Mouse (Mus musculus) cerebellum, adult 2 months (tissue): ENCODE measurements around the gene Ddr2.

Experiments
- CTCF ChIP-seq: fragments of 200-500 bp; IDR thresholded peaks from 2 replicates; pipeline ENCODE4 v1.5.1; 2011; ENCODE audit warnings: low read depth, mild to moderate bottlenecking, control low read depth, low read length, moderate library complexity, borderline replicate concordance; ENCODE audit not compliant: insufficient read depth
- POLR2A ChIP-seq: fragments of 200-500 bp; IDR thresholded peaks from 2 replicates; pipeline ENCODE4 v1.6.1; 2011; ENCODE audit warnings: low read length, control low read depth, borderline replicate concordance; ENCODE audit not compliant: insufficient read depth

- TF ChIP-seq CTCF (no peak), POLR2A (no peak)
Measured at GRCm38 (mm10) chr1:170086631-170087030, 23.9 kb downstream of the Ddr2 start.
